Mouse (Mus musculus): ENCODE measurements at regions not wholly inside any gene's neighbourhood (a gene's known extent, or its start where the extent isn't known, plus 50 kb on each side); places are given as distances from the start of the nearest gene placed in this dataset.
A peak's percentile ranks its signal among the peaks of the same experiment; 100 is the strongest.

GRCm38 (mm10) chr14:61995253-61995652 is 297.1 kb upstream of the Rnaseh2b start:
- DNase-seq (ENCODE audit: low spot score in 2 of 2) = no peak

- no peak for DNase-seq (ENCODE audit: low spot score in 2 of 2)
Observed at GRCm38 (mm10) chr14:61997736-61998135, 294.7 kb upstream of the Rnaseh2b start.

GRCm38 (mm10) chr14:61998259-61998658 is 294.1 kb upstream of the Rnaseh2b start:
- no peak for DNase-seq (ENCODE audit: low spot score in 2 of 2)

GRCm38 (mm10) chr14:62001481-62001949 is 290.9 kb upstream of the Rnaseh2b start:
- no peak for DNase-seq (ENCODE audit: low spot score in 2 of 2)

- no peak for DNase-seq (ENCODE audit: low spot score in 2 of 2)
Observed at GRCm38 (mm10) chr14:62002131-62002530, 290.3 kb upstream of the Rnaseh2b start.

GRCm38 (mm10) chr14:62003013-62003781 is 289.2 kb upstream of the Rnaseh2b start:
- peak; percentile 58 to 62 for DNase-seq (ENCODE audit: low spot score in 2 of 2)

- DNase-seq (ENCODE audit: low spot score in 2 of 2) = no peak
Observed at GRCm38 (mm10) chr14:62003797-62004196, 288.6 kb upstream of the Rnaseh2b start.

GRCm38 (mm10) chr14:62008707-62009106 is 283.7 kb upstream of the Rnaseh2b start:
- DNase-seq (ENCODE audit: low spot score in 2 of 2) = no peak

GRCm38 (mm10) chr14:62018804-62019203 is 273.6 kb upstream of the Rnaseh2b start:
- no peak for DNase-seq (ENCODE audit: low spot score in 2 of 2)

- no peak for DNase-seq (ENCODE audit: low spot score in 2 of 2)
Observed at GRCm38 (mm10) chr14:62020996-62021395, 271.4 kb upstream of the Rnaseh2b start.

GRCm38 (mm10) chr14:62022193-62022592 is 270.2 kb upstream of the Rnaseh2b start:
- no peak for DNase-seq (ENCODE audit: low spot score in 2 of 2)

GRCm38 (mm10) chr14:62023022-62023421 is 269.4 kb upstream of the Rnaseh2b start:
- DNase-seq (ENCODE audit: low spot score in 2 of 2) = no peak

- DNase-seq (ENCODE audit: low spot score in 2 of 2) = no peak
Observed at GRCm38 (mm10) chr14:62027751-62028279, 264.6 kb upstream of the Rnaseh2b start.

GRCm38 (mm10) chr14:62030059-62030458 is 262.3 kb upstream of the Rnaseh2b start:
- no peak for DNase-seq (ENCODE audit: low spot score in 2 of 2)

GRCm38 (mm10) chr14:62033661-62034060 is 258.7 kb upstream of the Rnaseh2b start:
- DNase-seq (ENCODE audit: low spot score in 2 of 2) = no peak

GRCm38 (mm10) chr14:62034664-62035063 is 257.7 kb upstream of the Rnaseh2b start:
- peak in 1 of 2 experiments; percentile 7 for DNase-seq (ENCODE audit: low spot score in 2 of 2)

- DNase-seq (ENCODE audit: low spot score in 2 of 2) = no peak
Observed at GRCm38 (mm10) chr14:62035416-62035815, 257.0 kb upstream of the Rnaseh2b start.

- DNase-seq (ENCODE audit: low spot score in 2 of 2) = no peak
Observed at GRCm38 (mm10) chr14:62037514-62037913, 254.9 kb upstream of the Rnaseh2b start.

- DNase-seq (ENCODE audit: low spot score in 2 of 2) = no peak
Observed at GRCm38 (mm10) chr14:62037917-62038316, 254.5 kb upstream of the Rnaseh2b start.

- peak; percentile 38 to 83 for DNase-seq (ENCODE audit: low spot score in 2 of 2)
Observed at GRCm38 (mm10) chr14:62042305-62043116, 249.9 kb upstream of the Rnaseh2b start.

GRCm38 (mm10) chr14:62043117-62043422 is 249.3 kb upstream of the Rnaseh2b start:
- DNase-seq (ENCODE audit: low spot score in 2 of 2) = no peak

- DNase-seq (ENCODE audit: low spot score in 2 of 2) = no peak
Observed at GRCm38 (mm10) chr14:62050941-62051340, 241.4 kb upstream of the Rnaseh2b start.
